Mouse (Mus musculus) neural tube, embryonic 14.5 days (tissue): ENCODE data around the gene Cd276. TPM values are rescaled to one million over a fixed set of nuclear protein-coding genes. Genes with fewer than 3 reads are reported as not detected.
A peak's percentile ranks its signal among the peaks of the same experiment; 100 is the strongest.

Experiments
- ATAC-seq: fragments of 200-750 bp; cut with Nextera tagmentation; 2 replicates; pipeline ENCODE4 v1.8.0; 2017; ENCODE audit warnings: low read depth, mild to moderate bottlenecking, moderate TSS enrichment, moderate library complexity
- H3K27ac ChIP-seq: fragments of 300-500 bp; sonication (generic); 2 replicates; pipeline ENCODE4 v1.5.1; 2014; ENCODE audit warnings: low read depth, mild to moderate bottlenecking, control low read depth, low read length, moderate library complexity, mixed read lengths
- H3K27me3 ChIP-seq: fragments of 300-500 bp; sonication (generic); 2 replicates; pipeline ENCODE4 v1.6.1; 2014; ENCODE audit warnings: low read length; ENCODE audit not compliant: control insufficient read depth, insufficient read depth
- H3K36me3 ChIP-seq: fragments of 300-500 bp; sonication (generic); 2 replicates; pipeline ENCODE4 v1.6.1; 2014; ENCODE audit warnings: low read length, mixed read lengths; ENCODE audit not compliant: control insufficient read depth, insufficient read depth
- H3K4me1 ChIP-seq: fragments of 300-500 bp; sonication (generic); 2 replicates; pipeline ENCODE4 v1.6.1; 2014; ENCODE audit warnings: low read length; ENCODE audit not compliant: control insufficient read depth, insufficient read depth
- H3K4me2 ChIP-seq: fragments of 300-500 bp; sonication (generic); 2 replicates; pipeline ENCODE4 v1.6.1; 2014; ENCODE audit warnings: mild to moderate bottlenecking, low read depth, low read length, control low read depth
- H3K4me3 ChIP-seq: fragments of 300-500 bp; sonication (generic); 2 replicates; pipeline ENCODE4 v1.5.1; 2014; ENCODE audit warnings: low read depth, low read length, control low read depth, mixed read lengths
- H3K9ac ChIP-seq: fragments of 300-500 bp; sonication (generic); replicated peaks from 2 replicates; pipeline ENCODE4 v1.6.1; 2014; ENCODE audit warnings: low read depth, mild to moderate bottlenecking, control low read depth, low read length, mixed read lengths
- H3K9me3 ChIP-seq: fragments of 300-500 bp; sonication (generic); 2 replicates; pipeline ENCODE4 v1.6.1; 2016; ENCODE audit warnings: low read length; ENCODE audit not compliant: control insufficient read depth
- WGBS: fragments of 180-500 bp; shearing (Covaris S2); extraction: QIAGEN DNeasy Blood & Tissue Kit; methylation state at CpG from one replicate; pipeline ENCODE4 v1.1.7; 2014; 5-methylcytosine and 5-hydroxymethylcytosine counted together
- polyA plus RNA-seq: library from polyadenylated mRNA; unstranded; fragments of >200 nt; fragmentation: Nextera tagmentation; extraction: Ambion mirVana; gene quantifications from 2 replicates; pipeline ENCODE4 v1.2.1, GENCODE M21; 2014

Cd276 gene
- polyA plus RNA-seq, 1 experiment from 2014 or later, result 36.0 TPM

DNA sequence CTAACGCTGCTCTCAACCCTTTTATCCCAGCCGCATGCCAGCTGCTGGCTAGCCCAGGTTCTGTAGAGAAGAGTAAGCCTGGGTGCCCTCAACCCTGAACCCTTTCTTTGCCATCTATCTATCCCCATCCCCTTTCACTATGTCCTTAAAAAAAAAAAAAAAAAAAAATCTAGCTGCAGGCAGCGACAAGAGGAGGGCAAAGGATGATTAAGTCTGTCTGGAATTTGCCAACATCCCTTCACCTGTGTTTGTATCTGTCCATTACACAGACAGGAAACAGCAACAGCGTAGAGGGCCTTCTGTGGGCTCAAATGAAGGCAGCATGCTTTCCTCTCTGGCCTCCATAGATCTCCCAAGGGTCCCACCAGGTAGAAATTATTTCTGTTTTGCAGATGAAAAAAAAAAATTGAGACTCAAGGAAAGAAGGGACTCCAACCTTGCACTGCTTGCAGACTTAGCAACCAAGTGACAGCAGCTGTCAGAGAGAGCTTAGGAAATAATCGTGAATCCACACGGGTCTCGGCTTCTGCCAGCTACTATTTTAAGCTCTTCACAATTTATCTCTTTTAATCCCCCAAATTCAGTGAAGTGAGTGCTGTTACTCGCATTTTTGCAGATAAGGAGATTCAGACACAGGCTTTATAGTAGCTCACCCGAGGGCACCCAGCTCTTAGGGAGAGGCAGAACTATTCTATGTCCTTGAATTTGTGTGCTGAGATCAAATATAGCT, 613 bp upstream of the Cd276 start:
- peaks cover 27% of the 10 kb centered on the region for H3K4me1 ChIP-seq
- peak overlapping the region; percentile 90 for H3K4me3 ChIP-seq
- peak overlapping the region; percentile 98 for H3K27ac ChIP-seq
- 23% methylated on average over 9 of the region's 9 CpGs for WGBS
- no peaks in the 10 kb centered on the region for H3K9me3 ChIP-seq
- no peak for ATAC-seq
- peak overlapping the region; percentile 81 for H3K4me2 ChIP-seq
- H3K9ac ChIP-seq, result peak overlapping the region; percentile 97
- no peaks in the 10 kb centered on the region; the same call in 1 of the 2 replicates for H3K27me3 ChIP-seq
- no peaks in the 10 kb centered on the region for H3K36me3 ChIP-seq

DNA sequence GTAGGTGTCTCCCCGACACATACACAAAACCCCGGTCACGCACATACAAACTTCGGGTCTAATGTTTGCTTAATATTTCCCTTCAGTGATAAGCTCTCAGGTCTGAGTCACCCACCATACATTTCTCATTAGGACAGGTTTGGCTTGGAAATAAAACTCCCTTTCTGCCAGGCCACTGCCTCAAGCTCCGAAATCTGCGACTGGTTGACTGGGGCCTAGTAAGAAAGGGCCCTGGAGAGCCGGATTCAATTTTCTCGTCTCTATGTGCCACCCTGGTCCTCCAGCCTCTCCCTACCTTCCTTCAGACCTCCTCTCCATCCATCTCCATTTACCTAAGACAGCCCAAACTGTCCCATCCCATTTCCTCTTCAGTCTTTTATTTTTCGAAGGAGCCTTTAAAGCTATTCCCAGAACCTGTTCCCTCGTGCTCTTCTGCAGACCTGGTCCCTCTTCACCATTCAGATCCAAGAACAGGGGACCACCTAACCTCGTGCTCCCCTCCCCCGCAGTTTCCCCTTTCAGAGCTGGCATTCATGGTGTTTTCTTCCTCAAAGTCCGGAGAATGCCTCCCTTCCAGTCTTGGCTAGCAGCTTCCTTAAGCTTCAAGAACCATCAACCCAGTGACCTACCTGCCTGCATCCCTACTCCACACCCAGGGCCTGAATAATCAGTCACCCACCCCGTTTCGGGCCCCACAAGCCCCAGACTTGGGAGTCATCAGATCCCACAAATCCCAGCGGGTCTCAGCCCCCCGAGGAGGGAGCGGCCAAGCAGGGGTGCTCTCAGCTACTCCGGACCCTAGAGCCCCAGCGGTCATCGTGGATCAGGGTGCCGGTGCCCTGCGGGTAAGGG, 955 bp downstream of the Cd276 start:
- ATAC-seq, result no peak; the same call in 1 of the 2 replicates
- Histone ChIP-seq H3K9ac (peak overlapping the region; percentile 97), H3K4me3 (peak overlapping the region; percentile 90), H3K4me2 (peak overlapping the region; percentile 81), H3K27ac (peak overlapping the region; percentile 98), H3K36me3 (no peaks in the 10 kb centered on the region), H3K4me1 (peaks cover 27% of the 10 kb centered on the region), H3K9me3 (no peaks in the 10 kb centered on the region), H3K27me3 (no peaks in the 10 kb centered on the region; the same call in 1 of the 2 replicates)
- WGBS, result 13% methylated on average over 23 of the region's 23 CpGs

- Histone ChIP-seq H3K9me3 (no peaks in the 10 kb centered on the region), H3K4me2 (no peak overlapping the region), H3K9ac (no peak overlapping the region), H3K27me3 (no peaks in the 10 kb centered on the region; the same call in 1 of the 2 replicates), H3K4me1 (peaks cover 32% of the 10 kb centered on the region), H3K36me3 (no peaks in the 10 kb centered on the region), H3K4me3 (no peak overlapping the region), H3K27ac (no peak overlapping the region)
- 90% methylated on average over 9 of the region's 9 CpGs for WGBS
- no peak for ATAC-seq
Observed at GRCm38 (mm10) chr9:58552083-58552482, 3.2 kb downstream of the Cd276 start.

GRCm38 (mm10) chr9:58550928-58551327, 4.3 kb downstream of the Cd276 start:
- Histone ChIP-seq H3K27ac (no peak overlapping the region), H3K36me3 (no peaks in the 10 kb centered on the region), H3K9me3 (no peaks in the 10 kb centered on the region), H3K4me3 (no peak overlapping the region), H3K27me3 (no peaks in the 10 kb centered on the region; the same call in 1 of the 2 replicates), H3K9ac (no peak overlapping the region), H3K4me1 (peaks cover 27% of the 10 kb centered on the region), H3K4me2 (no peak overlapping the region)
- no peak for ATAC-seq
- 93% methylated on average over 6 of the region's 6 CpGs for WGBS

- ATAC-seq, result no peak
- peaks cover 27% of the 10 kb centered on the region for H3K4me1 ChIP-seq
Observed at GRCm38 (mm10) chr9:58549694-58550093, 5.5 kb downstream of the Cd276 start.

GRCm38 (mm10) chr9:58548897-58549296, 6.3 kb downstream of the Cd276 start:
- Histone ChIP-seq H3K9me3 (no peaks in the 10 kb centered on the region), H3K27ac (no peak overlapping the region), H3K36me3 (no peaks in the 10 kb centered on the region), H3K27me3 (no peaks in the 10 kb centered on the region), H3K4me3 (no peak overlapping the region), H3K4me2 (no peak overlapping the region), H3K9ac (no peak overlapping the region), H3K4me1 (peaks cover 24% of the 10 kb centered on the region)
- WGBS, result 54% methylated on average over 4 of the region's 4 CpGs
- ATAC-seq, result no peak

More at GRCm38 (mm10) chr9:58549694-58550093, 5.5 kb downstream of the Cd276 start:
- Histone ChIP-seq H3K9me3 (no peaks in the 10 kb centered on the region), H3K9ac (no peak overlapping the region), H3K36me3 (no peaks in the 10 kb centered on the region), H3K27ac (no peak overlapping the region), H3K27me3 (no peaks in the 10 kb centered on the region), H3K4me2 (no peak overlapping the region), H3K4me3 (no peak overlapping the region)
- WGBS, result 66% methylated on average over 3 of the region's 3 CpGs

DNA sequence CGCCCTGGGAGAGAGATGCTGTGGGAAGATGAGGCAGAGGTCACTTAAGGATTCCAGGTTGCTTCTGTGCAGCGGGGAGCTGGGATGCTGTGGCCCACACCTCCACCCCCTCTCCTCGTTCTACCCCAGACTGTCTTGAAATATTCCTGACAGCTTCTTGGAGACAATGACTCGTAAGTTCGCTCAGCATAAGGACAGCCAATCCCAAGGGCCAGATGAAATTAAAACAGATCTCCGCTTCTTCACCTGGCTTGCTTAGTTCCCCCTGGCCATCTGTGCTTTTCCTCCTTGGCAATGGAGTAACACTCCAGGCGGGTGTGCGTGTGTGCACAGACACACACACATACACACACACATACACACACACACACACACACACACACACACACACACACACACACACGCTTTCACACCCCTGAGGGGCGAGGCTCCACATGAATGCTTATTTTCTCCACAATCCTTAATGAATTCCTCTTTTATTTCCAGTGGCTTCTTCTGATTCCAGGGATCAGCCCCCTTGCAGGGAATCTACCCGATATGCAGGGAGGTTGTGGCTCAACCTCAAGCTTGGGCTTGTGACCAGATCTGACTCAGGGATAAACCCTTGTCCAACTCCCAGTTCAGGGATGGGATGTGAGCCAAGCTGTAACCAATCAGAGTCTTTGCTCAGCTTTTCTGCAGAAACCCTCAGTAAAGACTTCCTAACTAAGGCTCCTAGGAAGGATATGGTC, 8.4 kb downstream of the Cd276 start:
- 64% methylated on average over 11 of the region's 11 CpGs for WGBS
- Histone ChIP-seq H3K27me3 (no peaks in the 10 kb centered on the region), H3K4me2 (no peak overlapping the region), H3K4me1 (peaks cover 14% of the 10 kb centered on the region), H3K9ac (no peak overlapping the region), H3K27ac (0 out of 2 replicates have a peak overlapping the region, but pooled peaks have one; percentile 18), H3K36me3 (no peaks in the 10 kb centered on the region), H3K9me3 (no peaks in the 10 kb centered on the region), H3K4me3 (no peak overlapping the region)
- no peak for ATAC-seq

- Histone ChIP-seq H3K36me3 (no peaks in the 10 kb centered on the region), H3K4me2 (no peak overlapping the region), H3K27ac (no peak overlapping the region), H3K27me3 (no peaks in the 10 kb centered on the region), H3K9ac (no peak overlapping the region), H3K4me1 (peaks cover 17% of the 10 kb centered on the region), H3K9me3 (no peaks in the 10 kb centered on the region), H3K4me3 (no peak overlapping the region)
- ATAC-seq, result no peak
- 73% methylated on average over 6 of the region's 6 CpGs for whole genome bisulfite sequencing
Observed at GRCm38 (mm10) chr9:58545428-58545827, 9.8 kb downstream of the Cd276 start.
